Mouse (Mus musculus): ENCODE data around the gene Mospd3. TPM values are rescaled to one million over a fixed set of nuclear protein-coding genes. Genes with fewer than 3 reads are reported as not detected.

The Mospd3 gene
- polyA plus RNA-seq, 2 experiments = 33.8 to 34.9 TPM

DNA sequence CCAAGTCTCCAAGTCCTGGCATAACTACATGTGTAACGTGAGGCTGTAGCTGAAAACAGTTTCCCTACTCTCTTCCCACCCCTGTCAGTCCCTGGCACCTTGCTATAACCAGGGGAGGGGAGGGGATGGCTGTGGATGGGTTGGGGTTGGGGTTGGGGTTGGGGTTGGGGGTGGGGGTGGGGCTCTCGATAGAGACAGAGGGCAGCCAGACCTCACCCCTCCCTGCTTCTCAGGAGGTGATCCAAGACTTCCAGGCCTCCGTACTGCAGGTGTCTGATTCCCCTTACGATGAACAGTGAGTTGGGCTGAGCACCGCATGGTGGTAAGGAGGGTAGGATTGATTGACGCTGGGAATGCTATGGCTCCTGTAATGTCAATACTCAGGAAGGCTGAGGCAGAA is 35.1 kb downstream of the Mospd3 start:
- H3K4me1 ChIP-seq (replicated peaks; ENCODE audit: control insufficient read depth in 2 of 2, insufficient read depth in 2 of 2, low read length in 1 of 2) = peaks cover 9 to 23% of the 10 kb centered on the region in 2 experiments
- H3K36me3 ChIP-seq (replicated peaks; ENCODE audit: control insufficient read depth, insufficient read depth, low read depth) = no peaks in the 10 kb centered on the region
- no peaks in the 10 kb centered on the region for H3K9me3 ChIP-seq (ENCODE audit: control insufficient read depth, low read length)
- no peaks in the 10 kb centered on the region; the same call in 1 of the 2 replicates for H3K27me3 ChIP-seq (ENCODE audit: control insufficient read depth, insufficient read depth, low read length)
- H3K4me2 ChIP-seq (ENCODE audit: low read depth) = no peak overlapping the region
- no peak for DNase-seq (ENCODE audit: low read depth in 3 of 3, low spot score in 3 of 3)
- WGBS (ENCODE audit: insufficient replicate concordance) = 67% methylated on average over 6 of the region's 6 CpGs
- H3K27ac ChIP-seq = no peak overlapping the region
- no peak overlapping the region for H3K4me3 ChIP-seq (ENCODE audit: insufficient read depth in 1 of 2, low read depth in 2 of 2, low read length in 2 of 2)
- H3K9ac ChIP-seq (replicated peaks) = no peak overlapping the region
- no peak for ATAC-seq (ENCODE audit: insufficient read depth)
- no peak for TF ChIP-seq EP300 (IDR thresholded peaks at IDR 0.05; ENCODE audit: low read depth)

GRCm38 (mm10) chr5:137562965-137563364 is 37.9 kb downstream of the Mospd3 start:
- WGBS (ENCODE audit: insufficient replicate concordance) = 68% methylated on average over 10 of the region's 10 CpGs
- no peak for ATAC-seq (ENCODE audit: insufficient read depth)

GRCm38 (mm10) chr5:137561556-137561955 is 39.3 kb downstream of the Mospd3 start:
- DNase-seq (ENCODE audit: low read depth in 3 of 3, low spot score in 3 of 3) = no peak
- TF ChIP-seq EP300 (IDR thresholded peaks at IDR 0.05; ENCODE audit: low read depth) (no peak), CTCF (IDR thresholded peaks at IDR 0.05; ENCODE audit: low read depth) (no peak)
- WGBS (ENCODE audit: insufficient replicate concordance) = 46% methylated on average over 6 of the region's 6 CpGs

More at GRCm38 (mm10) chr5:137562965-137563364, 37.9 kb downstream of the Mospd3 start:
- peaks cover 0 to 4% of the 10 kb centered on the region in 2 experiments; a peak in 1 of 4 replicates for H3K4me1 ChIP-seq (replicated peaks; ENCODE audit: control insufficient read depth in 2 of 2, insufficient read depth in 2 of 2, low read length in 1 of 2)
- H3K9me3 ChIP-seq (ENCODE audit: control insufficient read depth, low read length) = no peaks in the 10 kb centered on the region
- peaks cover 9% of the 10 kb centered on the region for H3K27me3 ChIP-seq (ENCODE audit: control insufficient read depth, insufficient read depth, low read length)
- no peak overlapping the region for H3K27ac ChIP-seq
- no peak overlapping the region for H3K9ac ChIP-seq (replicated peaks)
- no peak for DNase-seq (ENCODE audit: low read depth in 3 of 3, low spot score in 3 of 3)
- no peak for TF ChIP-seq CTCF (IDR thresholded peaks at IDR 0.05; ENCODE audit: low read depth)
- no peak for TF ChIP-seq EP300 (IDR thresholded peaks at IDR 0.05; ENCODE audit: low read depth)
- H3K4me3 ChIP-seq (ENCODE audit: insufficient read depth in 1 of 2, low read depth in 2 of 2, low read length in 2 of 2) = no peak overlapping the region
- H3K4me2 ChIP-seq (ENCODE audit: low read depth) = no peak overlapping the region
- no peaks in the 10 kb centered on the region for H3K36me3 ChIP-seq (replicated peaks; ENCODE audit: control insufficient read depth, insufficient read depth, low read depth)

GRCm38 (mm10) chr5:137553898-137554297 is 47.0 kb downstream of the Mospd3 start:
- Histone ChIP-seq H3K9ac (replicated peaks) (no peak overlapping the region), H3K9me3 (ENCODE audit: control insufficient read depth, low read length) (no peaks in the 10 kb centered on the region), H3K4me2 (ENCODE audit: low read depth) (no peak overlapping the region), H3K4me1 (replicated peaks; ENCODE audit: control insufficient read depth in 2 of 2, insufficient read depth in 2 of 2, low read length in 1 of 2) (no peaks in the 10 kb centered on the region; a peak in 1 of 4 replicates), H3K27ac (no peak overlapping the region), H3K27me3 (ENCODE audit: control insufficient read depth, insufficient read depth, low read length) (peaks cover 17% of the 10 kb centered on the region), H3K4me3 (ENCODE audit: insufficient read depth in 1 of 2, low read depth in 2 of 2, low read length in 2 of 2) (no peak overlapping the region), H3K36me3 (replicated peaks; ENCODE audit: control insufficient read depth, insufficient read depth, low read depth) (no peaks in the 10 kb centered on the region)
- ATAC-seq (ENCODE audit: insufficient read depth) (no peak), DNase-seq (ENCODE audit: low read depth in 3 of 3, low spot score in 3 of 3) (no peak)
- 33% methylated on average over 11 of the region's 11 CpGs for WGBS (ENCODE audit: insufficient replicate concordance)
- TF ChIP-seq EP300 (IDR thresholded peaks at IDR 0.05; ENCODE audit: low read depth) (no peak), CTCF (IDR thresholded peaks at IDR 0.05; ENCODE audit: low read depth) (no peak)

More at GRCm38 (mm10) chr5:137561556-137561955, 39.3 kb downstream of the Mospd3 start:
- Histone ChIP-seq H3K9me3 (ENCODE audit: control insufficient read depth, low read length) (no peaks in the 10 kb centered on the region), H3K27ac (no peak overlapping the region), H3K4me2 (ENCODE audit: low read depth) (no peak overlapping the region), H3K9ac (replicated peaks) (no peak overlapping the region), H3K36me3 (replicated peaks; ENCODE audit: control insufficient read depth, insufficient read depth, low read depth) (no peaks in the 10 kb centered on the region), H3K27me3 (ENCODE audit: control insufficient read depth, insufficient read depth, low read length) (peaks cover 9% of the 10 kb centered on the region), H3K4me1 (replicated peaks; ENCODE audit: control insufficient read depth in 2 of 2, insufficient read depth in 2 of 2, low read length in 1 of 2) (no peaks in the 10 kb centered on the region), H3K4me3 (ENCODE audit: insufficient read depth in 1 of 2, low read depth in 2 of 2, low read length in 2 of 2) (no peak overlapping the region)
- ATAC-seq (ENCODE audit: insufficient read depth) = no peak

GRCm38 (mm10) chr5:137553411-137553837 is 47.4 kb downstream of the Mospd3 start, which contains the start of gene Actl6b:
Gene Actl6b, plus strand, starts transcription at chr5:137553517.
- WGBS (ENCODE audit: insufficient replicate concordance) = under 1% methylated on average over 37 of the region's 37 CpGs
- Histone ChIP-seq H3K9me3 (ENCODE audit: control insufficient read depth, low read length) (no peaks in the 10 kb centered on the region), H3K36me3 (replicated peaks; ENCODE audit: control insufficient read depth, insufficient read depth, low read depth) (no peaks in the 10 kb centered on the region), H3K9ac (replicated peaks) (no peak within 1 kb of the TSS), H3K4me3 (ENCODE audit: insufficient read depth in 1 of 2, low read depth in 2 of 2, low read length in 2 of 2) (no peak within 1 kb of the TSS), H3K4me2 (ENCODE audit: low read depth) (peak within 1 kb of the TSS; percentile 23), H3K27me3 (ENCODE audit: control insufficient read depth, insufficient read depth, low read length) (peaks cover 17% of the 10 kb centered on the region), H3K4me1 (replicated peaks; ENCODE audit: control insufficient read depth in 2 of 2, insufficient read depth in 2 of 2, low read length in 1 of 2) (no peaks in the 10 kb centered on the region; a peak in 1 of 4 replicates), H3K27ac (no peak within 1 kb of the TSS)
- DNase-seq (ENCODE audit: low read depth in 3 of 3, low spot score in 3 of 3) = peak in 1 of 3 experiments; percentile 22
- TF ChIP-seq CTCF (IDR thresholded peaks at IDR 0.05; ENCODE audit: low read depth) = no peak
- TF ChIP-seq EP300 (IDR thresholded peaks at IDR 0.05; ENCODE audit: low read depth) = no peak
- peak; percentile 65; the same call in 1 of the 2 replicates for ATAC-seq (ENCODE audit: insufficient read depth)

Data from liver, embryonic 14.5 days (tissue).